Mouse (Mus musculus) midbrain, embryonic 16.5 days (tissue): ENCODE data around the gene Clec2i. TPM values are rescaled to one million over a fixed set of nuclear protein-coding genes. Genes with fewer than 3 reads are reported as not detected.
A peak's percentile ranks its signal among the peaks of the same experiment; 100 is the strongest.

ENCODE experiments used
- ATAC-seq: fragments of 200-750 bp; cut with Nextera tagmentation; 2 replicates; pipeline ENCODE4 v1.8.0; 2017; ENCODE audit warnings: moderate TSS enrichment
- H3K27ac ChIP-seq: fragments of 300-500 bp; sonication (generic); 2 replicates; pipeline ENCODE4 v1.5.1; 2014; ENCODE audit warnings: mild to moderate bottlenecking, low read length, mixed read lengths
- H3K27me3 ChIP-seq: fragments of 300-500 bp; sonication (generic); 2 replicates; pipeline ENCODE4 v1.6.1; 2014; ENCODE audit warnings: low read depth, low read length, mixed read lengths; ENCODE audit not compliant: control insufficient read depth, insufficient read depth
- H3K36me3 ChIP-seq: fragments of 300-500 bp; sonication (generic); 2 replicates; pipeline ENCODE4 v1.6.1; 2014; ENCODE audit warnings: mild to moderate bottlenecking, low read length, moderate library complexity, mixed read lengths; ENCODE audit not compliant: control insufficient read depth, insufficient read depth
- H3K4me1 ChIP-seq: fragments of 300-500 bp; sonication (generic); 2 replicates; pipeline ENCODE4 v1.6.1; 2014; ENCODE audit warnings: mild to moderate bottlenecking, low read length, mixed read lengths; ENCODE audit not compliant: control insufficient read depth, insufficient read depth
- H3K4me2 ChIP-seq: fragments of 300-500 bp; sonication (generic); 2 replicates; pipeline ENCODE4 v1.6.1; 2014; ENCODE audit warnings: mild to moderate bottlenecking, low read length, mixed read lengths
- H3K4me3 ChIP-seq: fragments of 300-500 bp; sonication (generic); 2 replicates; pipeline ENCODE4 v1.5.1; 2014; ENCODE audit warnings: low read depth, mild to moderate bottlenecking, low read length, moderate library complexity, mixed read lengths
- H3K9ac ChIP-seq: fragments of 300-500 bp; sonication (generic); 2 replicates; pipeline ENCODE4 v1.6.1; 2014; ENCODE audit warnings: low read depth, low read length, mixed read lengths
- H3K9me3 ChIP-seq: fragments of 300-500 bp; sonication (generic); replicated peaks from 2 replicates; pipeline ENCODE4 v1.6.1; 2014; ENCODE audit warnings: mild to moderate bottlenecking, low read length, mixed read lengths; ENCODE audit not compliant: control insufficient read depth, poor library complexity, severe bottlenecking
- WGBS: fragments of 180-500 bp; shearing (Covaris S2); extraction: QIAGEN DNeasy Blood & Tissue Kit; methylation state at CpG from one replicate; pipeline ENCODE4 v1.1.7; 2014; 5-methylcytosine and 5-hydroxymethylcytosine counted together
- polyA plus RNA-seq: library from polyadenylated mRNA; unstranded; fragments of >200 nt; fragmentation: Nextera tagmentation; extraction: Ambion mirVana; gene quantifications from 2 replicates; pipeline ENCODE4 v1.2.1, GENCODE M21; 2015

The Clec2i gene
- polyA plus RNA-seq, 1 experiment from 2014 or later: not detected

- Histone ChIP-seq H3K4me3 (no peak overlapping the region), H3K27ac (no peak overlapping the region), H3K36me3 (no peaks in the 10 kb centered on the region), H3K4me1 (no peaks in the 10 kb centered on the region), H3K4me2 (no peak overlapping the region), H3K9ac (no peak overlapping the region), H3K9me3 (no peaks in the 10 kb centered on the region), H3K27me3 (no peaks in the 10 kb centered on the region)
- 89% methylated on average over 3 of the region's 3 CpGs for WGBS
- no peak for ATAC-seq
Observed at GRCm38 (mm10) chr6:128852766-128853165, 34.6 kb upstream of the Clec2i start.

- no peaks in the 10 kb centered on the region for H3K36me3 ChIP-seq
- 44% methylated on average over 12 of the region's 12 CpGs for WGBS
- H3K4me3 ChIP-seq: no peak overlapping the region
- peak overlapping the region; percentile 20 for H3K4me2 ChIP-seq
- no peaks in the 10 kb centered on the region for H3K9me3 ChIP-seq
- ATAC-seq: peak; percentile 83
- no peak overlapping the region for H3K9ac ChIP-seq
- H3K27me3 ChIP-seq: no peaks in the 10 kb centered on the region
- H3K4me1 ChIP-seq: no peaks in the 10 kb centered on the region
- H3K27ac ChIP-seq: no peak overlapping the region
Observed at GRCm38 (mm10) chr6:128854024-128854820, 33.2 kb upstream of the Clec2i start.

DNA sequence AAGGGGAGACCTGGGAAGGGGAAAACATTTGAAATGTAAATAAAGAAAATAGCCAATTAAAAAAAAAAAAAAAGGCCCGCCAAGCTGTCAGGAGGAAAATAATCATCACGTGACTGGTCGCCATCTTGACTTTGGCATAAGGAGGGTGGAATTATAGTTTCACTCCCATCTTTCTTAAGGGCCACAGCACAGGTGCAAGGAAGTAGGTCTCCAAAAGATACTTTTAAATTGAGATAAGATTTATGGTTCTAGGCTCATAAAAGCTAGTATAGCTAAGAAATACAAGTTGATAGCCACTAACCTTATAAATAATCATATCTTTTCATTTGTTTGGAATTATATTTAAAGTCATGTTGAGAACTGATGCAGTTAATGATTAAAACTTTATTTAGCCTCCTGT is 32.5 kb upstream of the Clec2i start:
- Histone ChIP-seq H3K9ac (no peak overlapping the region), H3K27me3 (no peaks in the 10 kb centered on the region), H3K4me1 (no peaks in the 10 kb centered on the region), H3K9me3 (no peaks in the 10 kb centered on the region), H3K27ac (no peak overlapping the region), H3K4me2 (no peak overlapping the region), H3K36me3 (no peaks in the 10 kb centered on the region), H3K4me3 (no peak overlapping the region)
- ATAC-seq: no peak
- WGBS: 94% methylated on average over 3 of the region's 3 CpGs

DNA sequence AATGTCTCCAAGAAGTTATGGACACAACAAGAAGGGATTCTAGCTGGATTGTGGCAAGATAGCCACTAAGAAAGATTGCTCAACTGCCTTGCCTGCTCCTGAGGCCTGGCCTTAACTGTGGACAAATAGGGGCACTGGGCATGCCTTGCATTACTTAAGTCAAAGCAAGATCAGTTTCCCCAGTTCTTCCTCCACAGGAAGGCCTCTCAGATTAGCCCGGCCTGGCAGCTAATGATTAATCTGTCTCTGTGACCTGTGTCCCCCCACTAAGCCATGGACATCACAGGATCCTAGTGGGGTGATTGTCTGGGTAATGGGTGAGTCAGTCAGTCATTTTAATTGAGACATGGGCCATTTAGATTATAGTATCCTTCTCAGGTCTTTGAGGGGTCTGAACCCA is 31.9 kb upstream of the Clec2i start:
- ATAC-seq: no peak
- Histone ChIP-seq H3K4me3 (no peak overlapping the region), H3K4me2 (no peak overlapping the region), H3K27ac (no peak overlapping the region), H3K36me3 (no peaks in the 10 kb centered on the region), H3K27me3 (no peaks in the 10 kb centered on the region), H3K4me1 (no peaks in the 10 kb centered on the region), H3K9ac (no peak overlapping the region), H3K9me3 (no peaks in the 10 kb centered on the region)
- 75% methylated on average over 1 of the region's 1 CpGs for WGBS

DNA sequence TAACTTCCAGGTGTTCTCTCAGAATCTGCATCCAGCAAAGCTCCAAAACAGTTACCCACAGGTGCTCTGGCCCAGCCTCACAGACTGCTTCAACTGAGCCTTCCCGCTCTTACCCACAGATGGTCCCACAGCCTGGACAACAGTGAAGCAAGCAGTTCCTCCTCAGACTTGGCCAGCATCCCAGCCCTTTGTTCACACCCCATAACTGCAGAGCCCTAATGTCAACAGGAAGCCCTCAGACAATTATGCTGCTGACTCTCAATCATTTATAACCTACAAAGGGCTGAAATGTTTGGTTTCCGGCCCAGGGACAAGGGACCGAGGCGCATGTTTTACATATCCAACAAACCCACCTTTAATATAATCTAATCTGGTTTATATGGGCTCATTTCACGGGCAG is 31.1 kb upstream of the Clec2i start:
- Histone ChIP-seq H3K4me2 (no peak overlapping the region), H3K9ac (no peak overlapping the region), H3K27me3 (no peaks in the 10 kb centered on the region), H3K4me3 (no peak overlapping the region), H3K9me3 (no peaks in the 10 kb centered on the region), H3K4me1 (no peaks in the 10 kb centered on the region), H3K36me3 (no peaks in the 10 kb centered on the region), H3K27ac (no peak overlapping the region)
- ATAC-seq: no peak
- WGBS: 64% methylated on average over 5 of the region's 5 CpGs

DNA sequence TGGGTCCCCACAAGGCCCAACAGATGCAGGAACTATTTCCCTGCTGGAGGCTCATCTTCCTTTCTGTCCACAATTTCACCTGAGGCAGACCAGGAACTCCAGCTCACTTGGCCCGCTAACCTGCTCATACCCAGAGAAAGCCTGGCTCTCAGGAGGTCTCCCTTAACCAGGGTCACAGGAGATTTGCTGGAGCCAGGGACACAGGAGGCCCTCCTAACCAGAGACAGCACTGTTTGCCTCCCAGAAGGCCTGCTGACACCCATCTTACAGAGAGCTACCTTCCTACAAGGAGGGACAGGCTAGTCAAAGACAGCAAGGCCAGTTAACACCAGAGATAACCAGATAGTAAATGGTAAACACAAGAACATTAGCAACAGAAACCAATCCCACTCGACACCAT is 29.4 kb upstream of the Clec2i start:
- no peak overlapping the region for H3K4me2 ChIP-seq
- ATAC-seq: no peak
- H3K9ac ChIP-seq: no peak overlapping the region
- no peak overlapping the region for H3K27ac ChIP-seq
- H3K4me1 ChIP-seq: no peaks in the 10 kb centered on the region
- H3K27me3 ChIP-seq: no peaks in the 10 kb centered on the region
- no peaks in the 10 kb centered on the region for H3K9me3 ChIP-seq
- no peak overlapping the region for H3K4me3 ChIP-seq
- 89% methylated on average over 2 of the region's 2 CpGs for WGBS
- H3K36me3 ChIP-seq: no peaks in the 10 kb centered on the region

GRCm38 (mm10) chr6:128868861-128869260 is 18.5 kb upstream of the Clec2i start:
- no peak overlapping the region for H3K9ac ChIP-seq
- no peaks in the 10 kb centered on the region for H3K36me3 ChIP-seq
- ATAC-seq: no peak
- no peak overlapping the region for H3K27ac ChIP-seq
- no peaks in the 10 kb centered on the region for H3K9me3 ChIP-seq
- no peak overlapping the region for H3K4me3 ChIP-seq
- no peaks in the 10 kb centered on the region for H3K27me3 ChIP-seq
- no peak overlapping the region for H3K4me2 ChIP-seq
- WGBS: 8% methylated on average over 3 of the region's 3 CpGs
- H3K4me1 ChIP-seq: no peaks in the 10 kb centered on the region

DNA sequence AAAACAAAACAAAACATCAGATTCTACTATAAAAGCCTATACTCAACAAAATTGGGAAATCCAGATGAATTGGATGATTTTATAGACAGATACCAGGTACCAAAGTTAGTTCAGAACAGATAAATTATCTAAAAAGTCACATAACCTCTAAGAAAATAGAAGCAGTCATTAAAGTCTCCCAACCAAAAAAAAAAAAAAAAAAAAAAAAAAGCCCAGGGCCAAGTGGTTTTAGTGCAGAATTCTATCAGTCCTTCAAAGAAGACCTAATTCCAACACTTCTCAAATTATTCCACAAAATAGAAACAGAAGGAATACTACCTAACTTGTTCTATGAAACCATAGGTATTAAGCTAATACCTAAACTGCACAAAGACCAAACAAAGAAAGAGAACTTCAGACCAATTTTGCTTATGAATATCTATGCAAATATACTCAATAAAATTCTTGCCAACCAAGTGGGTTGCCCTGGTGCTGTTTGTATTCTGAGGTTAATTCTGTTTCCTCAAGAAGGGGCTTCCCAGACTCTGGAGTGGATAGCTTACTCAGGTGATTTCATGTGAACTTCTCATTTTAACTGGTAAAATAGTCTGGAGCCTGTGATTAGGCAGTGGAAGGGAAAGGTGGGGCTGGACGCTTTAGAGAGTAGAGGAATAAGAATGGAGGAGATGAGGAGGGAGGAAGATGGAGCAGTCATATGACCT is 15.3 kb upstream of the Clec2i start:
- no peak overlapping the region for H3K27ac ChIP-seq
- no peak overlapping the region for H3K4me2 ChIP-seq
- H3K9me3 ChIP-seq: no peaks in the 10 kb centered on the region; the same call in 1 of the 2 replicates
- H3K36me3 ChIP-seq: no peaks in the 10 kb centered on the region
- H3K4me1 ChIP-seq: no peaks in the 10 kb centered on the region
- ATAC-seq: no peak
- no peak overlapping the region for H3K4me3 ChIP-seq
- H3K27me3 ChIP-seq: no peaks in the 10 kb centered on the region
- H3K9ac ChIP-seq: no peak overlapping the region
- 76% methylated on average over 1 of the region's 1 CpGs for WGBS

DNA sequence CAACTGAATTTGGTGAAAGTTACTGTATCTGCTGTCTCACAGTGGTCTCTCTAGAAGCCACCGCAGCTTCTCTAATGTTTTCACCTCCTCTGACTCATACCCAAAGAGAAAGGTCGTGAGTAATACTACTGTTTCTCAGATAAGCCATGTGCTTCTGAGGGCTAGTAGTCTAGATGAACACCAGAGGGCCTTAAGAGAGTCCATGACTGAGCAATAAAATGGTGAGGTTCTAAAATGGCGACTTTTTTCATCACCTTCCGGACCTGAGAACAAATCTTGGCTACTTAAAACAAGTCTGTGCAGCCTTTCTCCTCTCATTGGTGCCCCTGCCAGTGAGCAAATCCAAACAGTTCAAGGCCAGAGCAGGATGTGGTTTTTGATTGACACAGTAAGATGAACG is 1.4 kb downstream of the Clec2i start:
- Histone ChIP-seq H3K4me1 (no peaks in the 10 kb centered on the region), H3K9me3 (no peaks in the 10 kb centered on the region), H3K27ac (no peak overlapping the region), H3K9ac (no peak overlapping the region), H3K4me3 (no peak overlapping the region), H3K27me3 (no peaks in the 10 kb centered on the region), H3K4me2 (no peak overlapping the region), H3K36me3 (no peaks in the 10 kb centered on the region)
- ATAC-seq: no peak
- 80% methylated on average over 5 of the region's 5 CpGs for WGBS
